Comparison of ENCODE assay signal across 9 mouse cellular contexts in the genomic region with DNA sequence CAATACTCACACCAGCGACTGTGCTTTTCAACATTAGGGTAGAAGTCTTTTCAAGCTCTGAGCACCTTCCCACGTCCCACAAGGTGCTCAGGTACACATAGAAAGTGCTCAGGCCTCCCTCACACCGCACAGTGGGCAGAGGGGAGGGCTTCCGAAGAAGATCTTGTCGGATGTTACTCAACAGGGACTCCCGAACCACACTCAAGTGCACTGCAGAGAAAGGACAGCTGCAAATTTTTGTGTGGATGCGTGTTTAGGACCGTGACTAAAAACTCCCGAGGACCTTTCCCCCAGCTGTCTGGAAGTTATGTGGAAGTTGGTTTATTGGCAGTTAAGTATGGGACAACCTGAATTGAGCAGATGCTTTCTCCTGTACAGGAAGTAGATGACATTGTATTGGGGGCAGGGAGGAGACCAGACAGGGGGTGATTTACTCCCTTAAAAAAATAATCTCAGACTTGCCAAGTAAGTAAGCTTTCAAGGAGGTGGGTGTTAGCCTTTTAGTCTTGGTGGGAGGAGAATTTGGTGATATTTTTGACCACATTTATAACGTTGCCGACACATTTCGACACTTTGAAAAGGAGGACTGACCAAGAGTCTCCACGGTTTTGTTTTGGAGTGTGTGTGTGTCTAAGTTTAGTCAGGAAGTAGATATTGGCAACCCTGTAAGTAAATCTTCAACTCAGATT. TPM values are rescaled to one million over a fixed set of nuclear protein-coding genes. Genes with fewer than 3 reads are reported as not detected.
A peak's percentile ranks its signal among the peaks of the same experiment; 100 is the strongest.
DNase-seq lines count a peak whose midpoint lies in the region; ATAC-seq lines count a peak whose summit lies in the region.
"Had no signal": no experiment of that assay in that cellular context is flagged by ENCODE, and none has a peak within 500 bp of the region (broad histone marks: within the 10 kb centered on the region; RNA-seq: fewer than 3 reads in every experiment).

No protein-coding gene starts in this region.

- 12% methylated on average over 13 of the region's 13 CpGs for whole genome bisulfite sequencing in kidney, embryonic 15.5 days
- 14% methylated on average over 13 of the region's 13 CpGs for WGBS in embryonic facial prominence, embryonic 15.5 days
- WGBS in hindbrain, embryonic 14.5 days = 27% methylated on average over 13 of the region's 13 CpGs
- 18% methylated on average over 13 of the region's 13 CpGs for WGBS in liver, embryonic 12.5 days (ENCODE audit: insufficient replicate concordance)

- 0 out of 2 replicates have a peak overlapping the region, but pooled peaks have one; percentile 29 for H3K27ac ChIP-seq in kidney, embryonic 15.5 days
- peak overlapping the region; percentile 80; the same call in 1 of the 2 replicates for H3K27ac ChIP-seq in embryonic facial prominence, embryonic 15.5 days (replicated peaks)
- no peak overlapping the region for H3K27ac ChIP-seq in hindbrain, embryonic 14.5 days
- H3K27ac ChIP-seq in liver, embryonic 12.5 days = no peak overlapping the region

- H3K36me3 ChIP-seq in kidney, embryonic 15.5 days = no peaks in the 10 kb centered on the region
- H3K36me3 ChIP-seq in embryonic facial prominence, embryonic 15.5 days = no peaks in the 10 kb centered on the region
- H3K36me3 ChIP-seq in hindbrain, embryonic 14.5 days (replicated peaks; ENCODE audit: control insufficient read depth, insufficient read depth) = no peaks in the 10 kb centered on the region
- no peaks in the 10 kb centered on the region for H3K36me3 ChIP-seq in liver, embryonic 12.5 days

- no peak for ATAC-seq in kidney, embryonic 15.5 days (replicated peaks; ENCODE audit: low FRiP score)
- no peak for ATAC-seq in embryonic facial prominence, embryonic 15.5 days (ENCODE audit: insufficient number of reproducible peaks, low FRiP score, low TSS enrichment, low read depth)
- no peak for ATAC-seq in hindbrain, embryonic 14.5 days (ENCODE audit: low FRiP score)
- no peak for ATAC-seq in liver, embryonic 12.5 days

- peak overlapping the region; percentile 33 for H3K4me2 ChIP-seq in kidney, embryonic 15.5 days
- peak overlapping the region; percentile 40 for H3K4me2 ChIP-seq in embryonic facial prominence, embryonic 15.5 days (replicated peaks)
- peak overlapping the region; percentile 66; the same call in 1 of the 2 replicates for H3K4me2 ChIP-seq in hindbrain, embryonic 14.5 days (replicated peaks)
- no peak overlapping the region for H3K4me2 ChIP-seq in liver, embryonic 12.5 days

- no peaks in the 10 kb centered on the region for H3K27me3 ChIP-seq in kidney, embryonic 15.5 days
- H3K27me3 ChIP-seq in embryonic facial prominence, embryonic 15.5 days = no peaks in the 10 kb centered on the region
- peaks cover 55% of the 10 kb centered on the region for H3K27me3 ChIP-seq in hindbrain, embryonic 14.5 days (ENCODE audit: control insufficient read depth, insufficient read depth, low read length)
- peaks cover 98% of the 10 kb centered on the region for H3K27me3 ChIP-seq in liver, embryonic 12.5 days (replicated peaks)

- peaks cover 70% of the 10 kb centered on the region for H3K4me1 ChIP-seq in kidney, embryonic 15.5 days
- H3K4me1 ChIP-seq in embryonic facial prominence, embryonic 15.5 days = peaks cover 73% of the 10 kb centered on the region
- H3K4me1 ChIP-seq in hindbrain, embryonic 14.5 days (replicated peaks; ENCODE audit: control insufficient read depth, insufficient read depth, low read length) = peaks cover 24% of the 10 kb centered on the region
- H3K4me1 ChIP-seq in liver, embryonic 12.5 days = peaks cover 57% of the 10 kb centered on the region

- no peak overlapping the region for H3K9ac ChIP-seq in kidney, embryonic 15.5 days
- no peak overlapping the region for H3K9ac ChIP-seq in embryonic facial prominence, embryonic 15.5 days
- 0 out of 2 replicates have a peak overlapping the region, but pooled peaks have one; percentile 14 for H3K9ac ChIP-seq in hindbrain, embryonic 14.5 days
- H3K9ac ChIP-seq in liver, embryonic 12.5 days = no peak overlapping the region

- no peak overlapping the region for H3K4me3 ChIP-seq in kidney, embryonic 15.5 days (replicated peaks)
- peak overlapping the region; percentile 13; the same call in 1 of the 2 replicates for H3K4me3 ChIP-seq in embryonic facial prominence, embryonic 15.5 days (replicated peaks)
- no peak overlapping the region for H3K4me3 ChIP-seq in hindbrain, embryonic 14.5 days (replicated peaks; ENCODE audit: low read length)
- H3K4me3 ChIP-seq in liver, embryonic 12.5 days = no peak overlapping the region

- DNase-seq in kidney, adult 8-10 months = no peak
- DNase-seq in hindbrain, embryonic 14.5 days (ENCODE audit: low spot score) = no peak
- peak; percentile 31 for DNase-seq in neural tube, embryonic 10.5 days (ENCODE audit: extremely low spot score, low spot score)
- DNase-seq in cerebellum, postnatal 36 days = no peak
- no peak for DNase-seq in thymus, postnatal 10 days (ENCODE audit: low spot score in 2 of 2)
- DNase-seq: cerebellum, adult 11 months had no signal

- no peaks in the 10 kb centered on the region for H3K9me3 ChIP-seq in kidney, embryonic 15.5 days (replicated peaks)
- no peaks in the 10 kb centered on the region for H3K9me3 ChIP-seq in embryonic facial prominence, embryonic 15.5 days (replicated peaks)
- no peaks in the 10 kb centered on the region for H3K9me3 ChIP-seq in hindbrain, embryonic 14.5 days (ENCODE audit: control insufficient read depth, low read length)
- H3K9me3 ChIP-seq in liver, embryonic 12.5 days (replicated peaks) = no peaks in the 10 kb centered on the region

RNA-seq across cellular contexts. Expression of a gene that starts 5.8 kb away (rescaled TPM):
- polyA plus RNA-seq in kidney, embryonic 15.5 days (2015; fragmentation: Nextera tagmentation; extraction: Ambion mirVana) = 61.3 and 61.7 TPM in 2 replicates
- polyA plus RNA-seq in embryonic facial prominence, embryonic 15.5 days (2015; fragmentation: Nextera tagmentation; extraction: Ambion mirVana) = 101 and 108 TPM in 2 replicates
- polyA plus RNA-seq in hindbrain, embryonic 14.5 days (2014; fragmentation: Nextera tagmentation; extraction: Ambion mirVana) = 24.0 and 38.1 TPM in 2 replicates
- polyA plus RNA-seq in liver, embryonic 12.5 days (2016; fragmentation: Nextera tagmentation; extraction: Ambion mirVana) = 22.9 and 23.0 TPM in 2 replicates

Comparison
In these comparisons a context has a peak if more than half of its experiments do, and no peak if none do; other contexts are left out.
1. H3K27ac ChIP-seq: peak in kidney, embryonic 15.5 days (single experiment) and embryonic facial prominence, embryonic 15.5 days (single experiment); none in hindbrain, embryonic 14.5 days (single experiment) and liver, embryonic 12.5 days (single experiment).